Mouse (Mus musculus) ES-E14 (cell line): ENCODE results near the gene Map3k5. TPM values are rescaled to one million over a fixed set of nuclear protein-coding genes. Genes with fewer than 3 reads are reported as not detected.

Experiments
- DNase-seq: peaks from one replicate; pipeline ENCODE4 v3.0.0-alpha.2; 2013; ENCODE audit warnings: low read depth, low spot score
- H3K27ac ChIP-seq: 2 replicates; pipeline ENCODE4 v1.5.1; 2012; ENCODE audit warnings: low read depth, mild to moderate bottlenecking, low read length, moderate library complexity, mixed read lengths; ENCODE audit not compliant: poor library complexity, insufficient read depth, severe bottlenecking
- H3K36me3 ChIP-seq: 2 replicates; pipeline ENCODE4 v1.6.1; 2012; ENCODE audit warnings: mild to moderate bottlenecking, low read length, moderate library complexity, mixed read lengths; ENCODE audit not compliant: control insufficient read depth, poor library complexity, insufficient read depth, severe bottlenecking
- H3K4me1 ChIP-seq, 2 experiments: fragments of 150-350 bp in 1 of 2; sonication (generic) in 1 of 2; 2 replicates each; pipeline ENCODE4 v1.6.1; 2012; ENCODE audit warnings: low read length in 2 of 2, mild to moderate bottlenecking in 1 of 2, mixed read lengths in 1 of 2; ENCODE audit not compliant: control insufficient read depth in 2 of 2, insufficient read depth in 2 of 2, poor library complexity in 1 of 2
- H3K4me3 ChIP-seq, 2 experiments: fragments of 150-350 bp in 1 of 2; sonication (generic) in 1 of 2; 2 replicates each; pipeline ENCODE4 v1.5.1; 2012; ENCODE audit warnings: low read length in 2 of 2, low read depth in 1 of 2, mild to moderate bottlenecking in 1 of 2, mixed read lengths in 1 of 2; ENCODE audit not compliant: insufficient read depth in 1 of 2, poor library complexity in 1 of 2, severe bottlenecking in 1 of 2
- H3K9ac ChIP-seq: 2 replicates; pipeline ENCODE4 v1.6.1; 2012; ENCODE audit warnings: low read depth, mild to moderate bottlenecking, low read length, mixed read lengths; ENCODE audit not compliant: poor library complexity, insufficient read depth, severe bottlenecking
- H3K9me3 ChIP-seq: fragments of 150-350 bp; sonication (generic); 2 replicates; pipeline ENCODE4 v1.6.1; 2012; ENCODE audit warnings: low read depth, mild to moderate bottlenecking, low read length; ENCODE audit not compliant: control insufficient read depth, insufficient read depth
- CHD2 ChIP-seq: IDR thresholded peaks from 2 replicates; pipeline ENCODE4 v1.6.1; 2014; ENCODE audit warnings: mild to moderate bottlenecking, low read depth, low read length, inconsistent platforms
- HCFC1 ChIP-seq: IDR thresholded peaks from 2 replicates; pipeline ENCODE4 v1.6.1; 2012; ENCODE audit warnings: low read length, inconsistent platforms, borderline replicate concordance; ENCODE audit not compliant: insufficient read depth
- MAFK ChIP-seq: IDR thresholded peaks from 2 replicates; pipeline ENCODE4 v1.6.1; 2014; ENCODE audit warnings: mild to moderate bottlenecking, low read depth, low read length, inconsistent platforms; ENCODE audit not compliant: insufficient read depth
- ZC3H11A ChIP-seq: IDR thresholded peaks from 2 replicates; pipeline ENCODE4 v1.6.1; 2012; ENCODE audit warnings: low read depth, mild to moderate bottlenecking, inconsistent platforms, low read length, borderline replicate concordance
- ZNF384 ChIP-seq: IDR thresholded peaks from 2 replicates; pipeline ENCODE4 v1.6.1; 2012; ENCODE audit warnings: low read depth, low read length, inconsistent platforms
- in situ Hi-C, 2 experiments: fragments of 600-800 bp; cut with MboI; formaldehyde crosslinking; loops; one replicate each; pipeline ENCODE4 v1.15.1; 2025; ENCODE audit warnings: low sequenced_read_pairs in 2 of 2, inconsistent platforms in 1 of 2; ENCODE audit not compliant: unreplicated experiment in 2 of 2
- total RNA-seq: library from RNA; depleted of rRNA; stranded (reverse); fragments of 300-350 nt; gene quantifications from 2 replicates; pipeline ENCODE4 v1.2.3, GENCODE M21; 2012

The Map3k5 gene
- total RNA-seq, 1 experiment, result 4.7 TPM

GRCm38 (mm10) chr10:20170605-20171088 lies 236.4 kb downstream of the Map3k5 start:
- TF ChIP-seq HCFC1 (no peak), MAFK (no peak), ZC3H11A (no peak), CHD2 (no peak), ZNF384 (no peak)
- Histone ChIP-seq H3K4me3 (no peak overlapping the region), H3K36me3 (no peaks in the 10 kb centered on the region; the same call in 1 of the 2 replicates), H3K27ac (no peak overlapping the region), H3K9me3 (no peaks in the 10 kb centered on the region), H3K4me1 (peaks cover 5 to 19% of the 10 kb centered on the region in 2 experiments), H3K9ac (no peak overlapping the region)
- in situ Hi-C loops, result no loop called here
- DNase-seq, result no peak

GRCm38 (mm10) chr10:20171209-20171608 lies 236.9 kb downstream of the Map3k5 start:
- no peaks in the 10 kb centered on the region for H3K9me3 ChIP-seq
- DNase-seq, result no peak
- in situ Hi-C loops, result no loop called here
- H3K27ac ChIP-seq, result no peak overlapping the region
- no peaks in the 10 kb centered on the region; the same call in 1 of the 2 replicates for H3K36me3 ChIP-seq
- H3K9ac ChIP-seq, result no peak overlapping the region
- no peak for TF ChIP-seq ZNF384
- no peak for TF ChIP-seq MAFK
- no peak for TF ChIP-seq CHD2
- no peak for TF ChIP-seq ZC3H11A
- TF ChIP-seq HCFC1, result no peak
- no peak overlapping the region for H3K4me3 ChIP-seq
- H3K4me1 ChIP-seq, result peaks cover 6 to 21% of the 10 kb centered on the region in 2 experiments

GRCm38 (mm10) chr10:20171756-20172155 lies 237.5 kb downstream of the Map3k5 start:
- TF ChIP-seq HCFC1 (no peak), ZNF384 (no peak), CHD2 (no peak), MAFK (no peak)
- Histone ChIP-seq H3K9me3 (no peaks in the 10 kb centered on the region), H3K9ac (no peak overlapping the region), H3K27ac (no peak overlapping the region), H3K36me3 (no peaks in the 10 kb centered on the region; the same call in 1 of the 2 replicates), H3K4me3 (no peak overlapping the region), H3K4me1 (peaks cover 11 to 22% of the 10 kb centered on the region in 2 experiments)
- DNase-seq, result no peak
- in situ Hi-C loops, result no loop called here

- TF ChIP-seq ZNF384, result no peak
- no peak for TF ChIP-seq HCFC1
- no peak for TF ChIP-seq ZC3H11A
- TF ChIP-seq CHD2, result no peak
- TF ChIP-seq MAFK, result no peak
- Histone ChIP-seq H3K9ac (no peak overlapping the region), H3K4me1 (peaks cover 11 to 19% of the 10 kb centered on the region in 2 experiments; a peak in 3 of 4 replicates), H3K36me3 (no peaks in the 10 kb centered on the region; the same call in 1 of the 2 replicates), H3K27ac (no peak overlapping the region), H3K9me3 (no peaks in the 10 kb centered on the region), H3K4me3 (no peak overlapping the region)
- no peak for DNase-seq
- in situ Hi-C loops, result no loop called here
Measured at GRCm38 (mm10) chr10:20173733-20174132, 239.5 kb downstream of the Map3k5 start.

GRCm38 (mm10) chr10:20176054-20176453 lies 241.8 kb downstream of the Map3k5 start:
- in situ Hi-C loops, result no loop called here
- TF ChIP-seq ZC3H11A, result no peak
- TF ChIP-seq HCFC1, result no peak
- TF ChIP-seq CHD2, result no peak
- TF ChIP-seq ZNF384, result no peak
- TF ChIP-seq MAFK, result no peak
- Histone ChIP-seq H3K27ac (no peak overlapping the region; the same call in 1 of the 2 replicates), H3K4me1 (peaks cover 14 to 22% of the 10 kb centered on the region in 2 experiments), H3K4me3 (0 out of 4 replicates have a peak overlapping the region, but pooled peaks of 1 of the 2 experiments have one; percentile 15), H3K9ac (no peak overlapping the region), H3K9me3 (no peaks in the 10 kb centered on the region), H3K36me3 (no peaks in the 10 kb centered on the region; the same call in 1 of the 2 replicates)
- no peak for DNase-seq
